Mouse (Mus musculus): ENCODE data around the gene Fbxo11.

GRCm38 (mm10) chr17:88006956-88007355 is 58.1 kb downstream of the Fbxo11 start:
- TF ChIP-seq POLR2A (IDR thresholded peaks at IDR 0.05; ENCODE audit: control insufficient read depth, extremely low read depth, insufficient read depth, low read length, poor library complexity) (no peak), CTCF (IDR thresholded peaks at IDR 0.05; ENCODE audit: borderline replicate concordance, control insufficient read depth, extremely low read depth, insufficient read depth, low read length, poor library complexity) (no peak)
